Mouse (Mus musculus): ENCODE results near the gene Aftph. TPM values are rescaled to one million over a fixed set of nuclear protein-coding genes. Genes with fewer than 3 reads are reported as not detected.
"Not testable (repeated sequence)": the region's sequence is repeated elsewhere in the genome, so short reads cannot be mapped to it uniquely, and the experiment has no call there.

Gene Aftph
- polyA plus RNA-seq, 1 experiment = 41.0 TPM

GRCm38 (mm10) chr11:20778861-20779563 is 37.6 kb upstream of the Aftph start:
- H3K4me1 ChIP-seq (ENCODE audit: control insufficient read depth, insufficient read depth, low read length) = no peaks in the 10 kb centered on the region
- H3K4me3 ChIP-seq (replicated peaks; ENCODE audit: extremely low read depth, low read depth, low read length) = no peak overlapping the region
- TF ChIP-seq POLR2A (IDR thresholded peaks at IDR 0.05; ENCODE audit: borderline replicate concordance, extremely low read depth, low read depth, low read length) = no peak
- no peak for TF ChIP-seq CTCF (IDR thresholded peaks at IDR 0.05; ENCODE audit: insufficient read depth, low read length)
- WGBS = 82% methylated on average over 3 of the region's 3 CpGs
- no peak for DNase-seq

DNA sequence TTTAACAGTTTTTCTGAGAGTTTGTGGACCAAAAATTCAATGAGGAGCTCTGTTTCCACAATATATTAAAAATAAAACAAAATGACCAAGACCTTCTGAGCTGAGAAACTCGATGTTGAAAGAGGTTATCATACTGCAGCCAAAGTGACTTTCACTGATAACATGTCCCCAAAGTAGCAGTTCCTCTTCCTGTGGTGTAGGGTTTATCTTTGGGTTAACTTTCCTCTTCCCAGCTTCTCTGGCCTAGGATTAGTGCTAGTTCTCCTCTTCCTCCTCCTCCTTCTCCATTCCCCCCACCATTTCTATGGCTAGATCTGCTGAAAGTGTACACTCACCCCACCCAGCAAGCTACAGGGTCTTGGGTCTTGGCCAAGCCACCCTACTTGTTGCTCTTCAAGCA is 36.9 kb upstream of the Aftph start:
- no peak for TF ChIP-seq POLR2A (IDR thresholded peaks at IDR 0.05; ENCODE audit: borderline replicate concordance, extremely low read depth, low read depth, low read length)
- DNase-seq = no peak
- no peak overlapping the region for H3K4me3 ChIP-seq (replicated peaks; ENCODE audit: extremely low read depth, low read depth, low read length)
- WGBS = 35% methylated on average over 1 of the region's 1 CpGs
- H3K4me1 ChIP-seq (ENCODE audit: control insufficient read depth, insufficient read depth, low read length) = no peaks in the 10 kb centered on the region

- Histone ChIP-seq H3K4me1 (ENCODE audit: control insufficient read depth, insufficient read depth, low read length) (no peaks in the 10 kb centered on the region), H3K4me3 (replicated peaks; ENCODE audit: extremely low read depth, low read depth, low read length) (no peak overlapping the region)
- TF ChIP-seq CTCF (IDR thresholded peaks at IDR 0.05; ENCODE audit: insufficient read depth, low read length) (no peak), POLR2A (IDR thresholded peaks at IDR 0.05; ENCODE audit: borderline replicate concordance, extremely low read depth, low read depth, low read length) (no peak)
- DNase-seq = no peak
Observed at GRCm38 (mm10) chr11:20776668-20777067, 35.3 kb upstream of the Aftph start.

DNA sequence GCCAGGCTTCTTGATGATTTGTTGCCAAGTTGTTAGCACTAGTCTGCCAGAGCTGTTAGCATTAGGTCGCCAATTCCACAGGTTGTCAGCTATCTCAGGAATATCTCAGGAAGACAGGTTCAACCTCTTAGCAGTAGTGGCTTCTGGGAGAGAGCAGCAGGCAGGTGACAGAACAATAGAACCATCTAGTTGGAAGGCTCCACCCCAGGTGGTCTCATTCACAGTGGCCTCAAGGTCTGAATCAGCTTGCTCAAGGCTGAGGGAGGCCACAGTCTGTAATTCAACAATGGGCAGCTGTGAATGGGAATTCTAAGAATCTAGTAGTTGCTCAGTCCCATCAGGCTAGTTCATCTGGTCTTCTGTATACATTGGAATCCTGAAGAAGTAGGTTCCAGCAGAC is 31.3 kb upstream of the Aftph start:
- WGBS = 52% methylated on average over 1 of the region's 1 CpGs
- no peak for DNase-seq
- H3K4me1 ChIP-seq (ENCODE audit: control insufficient read depth, insufficient read depth, low read length) = no peaks in the 10 kb centered on the region; the same call in 1 of the 2 replicates
- no peak overlapping the region for H3K4me3 ChIP-seq (replicated peaks; ENCODE audit: extremely low read depth, low read depth, low read length)
- no peak for TF ChIP-seq POLR2A (IDR thresholded peaks at IDR 0.05; ENCODE audit: borderline replicate concordance, extremely low read depth, low read depth, low read length)
- TF ChIP-seq CTCF (IDR thresholded peaks at IDR 0.05; ENCODE audit: insufficient read depth, low read length) = no peak

DNA sequence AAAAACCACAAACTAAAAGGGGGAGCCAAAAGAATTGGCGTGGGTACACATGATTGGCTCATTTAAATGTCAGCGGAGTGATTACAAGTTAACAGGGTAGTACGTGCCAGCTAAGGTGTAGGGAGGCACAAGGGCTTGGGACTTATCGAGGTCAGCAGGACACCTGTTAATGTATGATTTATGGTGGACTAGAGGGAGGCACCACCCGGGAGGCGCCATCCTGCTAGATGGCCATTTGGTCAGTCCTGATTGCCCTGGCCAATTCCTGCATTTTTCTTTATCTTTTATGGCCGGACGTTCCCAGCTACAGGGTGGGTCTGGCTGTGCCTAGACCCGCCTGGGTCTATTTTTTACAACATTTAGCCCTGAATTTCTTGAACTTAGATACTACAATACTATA is 30.4 kb upstream of the Aftph start:
- 66% methylated on average over 9 of the region's 9 CpGs for WGBS
- not testable (repeated sequence) for H3K4me3 ChIP-seq (replicated peaks; ENCODE audit: extremely low read depth, low read depth, low read length); H3K4me1 ChIP-seq (ENCODE audit: control insufficient read depth, insufficient read depth, low read length); DNase-seq

DNA sequence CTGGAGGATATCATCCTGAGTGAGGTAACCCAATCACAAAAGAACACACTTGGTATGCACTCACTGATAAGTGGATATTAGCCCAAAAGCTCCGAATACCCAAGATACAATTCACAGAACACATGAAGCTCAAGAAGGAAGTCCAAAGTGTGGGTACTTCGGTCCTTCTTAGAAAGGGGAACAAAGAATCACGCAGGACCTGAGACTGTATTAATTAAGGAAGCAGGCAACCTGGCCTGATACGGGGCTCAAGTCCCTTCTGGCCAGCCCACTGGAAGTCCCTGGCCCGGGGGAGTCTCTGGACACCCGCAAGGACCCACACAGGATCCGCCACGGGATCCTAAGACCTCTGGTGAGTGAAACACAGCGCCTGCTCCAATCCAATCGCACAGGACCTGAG is 20.6 kb upstream of the Aftph start:
- H3K4me3 ChIP-seq (replicated peaks; ENCODE audit: extremely low read depth, low read depth, low read length); DNase-seq: not testable (repeated sequence)
- 83% methylated on average over 10 of the region's 10 CpGs for WGBS

GRCm38 (mm10) chr11:20750573-20750972 is 9.2 kb upstream of the Aftph start:
- TF ChIP-seq POLR2A (IDR thresholded peaks at IDR 0.05; ENCODE audit: borderline replicate concordance, extremely low read depth, low read depth, low read length) = no peak
- no peak for TF ChIP-seq CTCF (IDR thresholded peaks at IDR 0.05; ENCODE audit: insufficient read depth, low read length)
- no peak overlapping the region for H3K4me3 ChIP-seq (replicated peaks; ENCODE audit: extremely low read depth, low read depth, low read length)
- DNase-seq = no peak
- 71% methylated on average over 2 of the region's 2 CpGs for WGBS
- H3K4me1 ChIP-seq (ENCODE audit: control insufficient read depth, insufficient read depth, low read length) = no peaks in the 10 kb centered on the region

More for the DNA sequence above, 20.6 kb upstream of the Aftph start:
- H3K4me1 ChIP-seq (ENCODE audit: control insufficient read depth, insufficient read depth, low read length) = not testable (repeated sequence)

GRCm38 (mm10) chr11:20743353-20743752 is 2.0 kb upstream of the Aftph start:
- no peak for DNase-seq
- TF ChIP-seq CTCF (IDR thresholded peaks at IDR 0.05; ENCODE audit: insufficient read depth, low read length) (no peak), POLR2A (IDR thresholded peaks at IDR 0.05; ENCODE audit: borderline replicate concordance, extremely low read depth, low read depth, low read length) (no peak)
- Histone ChIP-seq H3K4me1 (ENCODE audit: control insufficient read depth, insufficient read depth, low read length) (peaks cover 2% of the 10 kb centered on the region; the same call in 1 of the 2 replicates), H3K4me3 (replicated peaks; ENCODE audit: extremely low read depth, low read depth, low read length) (no peak overlapping the region)

DNA sequence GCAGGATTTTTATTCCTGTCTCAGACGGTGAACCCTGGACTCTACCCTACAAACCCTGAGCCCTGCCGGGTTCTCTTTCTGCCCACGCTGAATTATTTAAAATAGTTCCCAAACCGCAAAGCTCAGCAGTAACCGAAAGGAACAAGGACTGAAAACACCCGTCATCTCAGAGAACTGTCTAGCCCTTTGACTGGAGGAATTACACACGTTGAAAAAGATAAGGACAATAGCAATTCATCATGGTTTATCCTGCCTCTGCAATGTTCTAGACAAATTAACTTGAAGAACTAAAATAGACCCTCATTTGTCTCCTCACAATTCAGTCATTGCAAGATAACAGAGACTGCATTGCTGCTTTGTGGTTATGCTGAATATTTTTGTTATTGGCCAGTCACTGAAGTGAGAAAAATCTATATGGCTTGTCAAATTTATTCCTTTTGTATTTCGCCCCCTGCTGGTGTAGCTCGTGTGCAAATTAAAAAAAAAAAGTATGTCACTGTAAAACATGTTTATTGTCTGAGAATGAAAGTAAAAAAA is 1.0 kb upstream of the Aftph start:
- Histone ChIP-seq H3K4me1 (ENCODE audit: control insufficient read depth, insufficient read depth, low read length) (peaks cover 2% of the 10 kb centered on the region; the same call in 1 of the 2 replicates), H3K4me3 (replicated peaks; ENCODE audit: extremely low read depth, low read depth, low read length) (peak overlapping the region; percentile 86)
- under 1% methylated on average over 9 of the region's 9 CpGs for WGBS
- peak; percentile 31 for DNase-seq
- TF ChIP-seq POLR2A (IDR thresholded peaks at IDR 0.05; ENCODE audit: borderline replicate concordance, extremely low read depth, low read depth, low read length) (no peak), CTCF (IDR thresholded peaks at IDR 0.05; ENCODE audit: insufficient read depth, low read length) (0 out of 2 replicates have a peak, but pooled peaks have one; percentile 6)

GRCm38 (mm10) chr11:20740481-20741200 is 748 bp downstream of the Aftph start:
- peak overlapping the region; percentile 86 for H3K4me3 ChIP-seq (replicated peaks; ENCODE audit: extremely low read depth, low read depth, low read length)
- H3K4me1 ChIP-seq (ENCODE audit: control insufficient read depth, insufficient read depth, low read length) = peaks cover 2% of the 10 kb centered on the region; the same call in 1 of the 2 replicates
- under 1% methylated on average over 56 of the region's 56 CpGs for WGBS
- TF ChIP-seq POLR2A (IDR thresholded peaks at IDR 0.05; ENCODE audit: borderline replicate concordance, extremely low read depth, low read depth, low read length) (peak; percentile 3; the same call in 1 of the 2 replicates), CTCF (IDR thresholded peaks at IDR 0.05; ENCODE audit: insufficient read depth, low read length) (no peak)
- no peak for DNase-seq
